Mouse (Mus musculus): ENCODE results near the gene Slc27a2.

Slc27a2 gene

DNA sequence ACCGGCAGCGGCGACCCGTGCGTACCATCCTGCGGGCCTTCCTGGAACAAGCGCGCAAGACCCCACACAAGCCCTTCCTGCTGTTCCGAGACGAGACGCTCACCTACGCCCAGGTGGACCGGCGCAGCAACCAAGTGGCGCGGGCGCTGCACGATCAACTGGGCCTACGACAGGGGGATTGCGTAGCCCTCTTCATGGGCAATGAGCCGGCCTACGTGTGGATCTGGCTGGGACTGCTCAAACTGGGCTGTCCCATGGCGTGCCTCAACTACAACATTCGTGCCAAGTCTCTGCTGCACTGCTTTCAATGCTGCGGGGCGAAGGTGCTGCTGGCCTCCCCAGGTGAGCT is 1.1 kb downstream of the Slc27a2 start:
- no peak for DNase-seq (ENCODE audit: low read depth, low spot score)

DNA sequence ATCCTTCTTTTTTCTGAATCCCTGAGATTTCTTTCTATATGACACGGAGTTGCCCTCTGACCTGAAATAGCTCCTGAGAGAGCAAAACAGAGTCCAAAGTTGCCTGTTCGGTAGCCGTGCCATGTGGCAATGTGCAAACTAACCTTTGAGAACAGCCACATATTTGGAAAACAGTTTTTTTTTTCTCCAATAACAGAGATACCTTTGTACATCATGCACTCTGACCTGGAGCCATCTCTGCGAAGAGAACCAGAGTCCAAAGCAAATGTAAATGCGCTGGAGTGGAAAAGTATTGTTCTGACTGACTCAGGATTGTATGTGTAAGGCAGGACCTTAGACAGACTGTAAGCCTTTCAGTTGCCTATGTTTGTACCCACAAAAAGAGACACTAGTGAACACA is 3.3 kb downstream of the Slc27a2 start:
- no peak for DNase-seq (ENCODE audit: low read depth, low spot score)

DNA sequence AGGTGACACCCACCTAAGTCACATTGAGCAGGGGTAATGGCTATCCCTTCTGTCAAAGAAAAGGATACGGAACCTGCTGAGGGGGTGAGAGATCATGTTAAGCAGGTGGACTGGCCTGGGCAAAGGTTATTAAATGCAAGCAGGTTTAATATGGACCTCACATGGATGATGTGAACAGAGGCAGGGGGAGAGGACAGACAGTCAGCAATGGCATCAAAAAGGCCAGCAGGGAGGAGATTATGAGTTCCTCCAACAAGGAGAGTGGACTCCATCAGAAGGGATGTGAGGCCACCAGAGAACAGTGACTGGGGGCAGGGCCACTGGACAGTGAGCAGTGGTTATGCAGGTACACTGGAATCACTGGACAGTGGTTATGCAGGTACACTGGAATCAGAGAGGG is 7.9 kb downstream of the Slc27a2 start:
- no peak for DNase-seq (ENCODE audit: low read depth, low spot score)

DNA sequence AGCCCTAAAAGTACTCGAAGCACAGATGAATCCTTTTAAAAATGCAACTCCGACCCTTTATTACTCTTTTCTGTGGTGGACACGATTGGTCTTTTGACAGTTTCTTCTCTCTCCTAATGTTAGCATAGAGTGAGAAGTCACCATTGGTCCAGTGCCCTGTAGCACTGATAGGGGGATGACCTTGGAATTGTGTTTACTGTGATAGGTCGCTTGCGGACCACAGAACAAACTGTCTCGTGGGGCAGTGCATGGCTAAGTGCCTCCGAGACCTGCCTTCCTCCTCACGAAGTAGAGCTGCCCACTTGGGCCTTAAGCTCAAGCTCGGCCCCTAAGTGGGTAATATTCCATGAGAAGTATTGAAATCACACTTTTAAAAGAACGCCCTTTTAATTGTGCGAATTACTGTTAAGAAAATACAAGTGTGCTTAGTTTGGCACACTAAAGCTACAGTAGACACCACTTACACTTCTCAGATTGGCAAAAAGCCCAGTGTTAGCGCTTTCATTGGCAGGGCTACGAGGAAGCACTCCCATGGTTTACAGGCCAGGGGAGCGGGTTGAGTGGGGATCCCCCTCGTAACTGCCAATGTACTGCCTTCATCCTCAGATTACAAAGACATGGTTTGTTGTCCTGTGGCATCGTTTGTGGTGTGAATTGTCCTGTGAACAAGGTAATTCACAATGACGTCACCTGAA is 11.4 kb downstream of the Slc27a2 start:
- no peak for DNase-seq (ENCODE audit: low read depth, low spot score)

DNA sequence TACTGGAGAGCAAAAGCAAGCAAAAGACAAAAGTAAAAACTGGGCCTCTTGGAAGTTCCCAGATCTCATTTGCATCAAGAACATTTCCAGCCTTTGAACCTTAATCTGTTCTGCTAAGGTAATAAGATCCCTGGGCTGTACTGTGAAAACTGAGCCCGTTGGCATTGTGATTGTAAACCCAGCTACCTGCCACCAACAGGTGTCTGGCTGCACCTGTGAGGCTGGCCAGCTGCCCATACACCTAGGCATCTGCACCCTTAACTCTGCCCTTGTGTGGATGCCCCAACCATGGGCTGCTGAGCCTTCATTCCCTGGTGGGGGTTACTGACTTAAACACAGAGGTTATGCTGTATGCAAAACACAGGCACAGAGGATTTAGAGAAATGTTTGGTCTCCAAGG is 20.0 kb downstream of the Slc27a2 start:
- DNase-seq (ENCODE audit: low read depth, low spot score), result no peak

DNA sequence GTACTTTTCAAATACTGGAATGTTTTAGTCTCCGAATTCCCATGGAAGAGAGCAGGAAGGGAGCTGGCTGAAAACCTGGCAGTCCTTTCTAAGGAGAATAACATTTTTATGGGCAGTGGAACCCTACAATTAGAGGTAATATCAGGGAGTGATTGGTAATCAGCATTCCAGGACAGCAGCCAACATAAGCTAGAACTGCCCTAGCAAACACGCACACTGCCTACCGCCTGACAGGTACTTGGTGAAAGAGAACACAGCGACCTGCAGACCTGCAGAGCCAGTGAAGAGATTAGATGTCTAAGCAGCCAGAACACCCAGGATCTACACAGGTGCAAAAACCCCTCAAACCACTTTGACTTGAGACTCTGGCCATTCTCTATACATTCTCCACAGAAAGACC is 20.5 kb downstream of the Slc27a2 start:
- DNase-seq (ENCODE audit: low read depth, low spot score), result no peak

DNA sequence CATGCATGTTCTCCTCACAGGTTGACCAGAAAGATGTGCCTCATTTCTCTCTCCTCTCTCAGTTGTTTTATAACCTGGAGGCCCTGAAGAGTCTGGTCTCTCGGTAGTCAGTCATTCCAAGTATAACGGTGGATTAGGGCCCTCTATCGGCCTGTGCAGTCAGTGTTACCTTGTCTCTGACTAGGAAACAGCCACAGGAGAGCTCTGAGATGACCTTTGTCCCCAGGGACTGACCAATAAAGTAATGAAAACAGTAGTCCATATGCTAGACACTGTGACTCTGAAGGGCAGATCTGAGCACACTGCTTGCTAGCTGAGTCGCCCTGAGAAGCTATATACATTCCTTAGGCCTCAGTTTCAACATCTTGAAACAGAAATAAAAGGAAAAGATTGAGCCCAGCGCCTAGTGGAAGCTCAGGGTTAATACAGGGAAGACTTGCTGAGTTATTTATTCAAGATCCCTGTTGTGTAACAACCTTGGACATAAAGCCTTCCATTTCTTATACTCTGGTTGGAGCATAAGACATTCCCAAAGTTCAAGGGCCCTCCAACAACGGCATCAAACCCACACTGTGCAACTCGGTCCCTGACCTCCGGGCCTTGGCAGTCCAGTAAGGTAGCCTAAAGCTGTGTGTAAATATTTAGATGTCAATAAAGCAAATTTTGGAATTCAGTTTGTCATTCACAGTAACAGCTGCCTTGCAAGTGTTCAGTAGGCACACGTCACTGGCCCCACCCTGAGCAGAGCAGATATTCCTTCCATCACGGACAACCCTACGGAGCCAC is 23.4 kb downstream of the Slc27a2 start:
- no peak for DNase-seq (ENCODE audit: low read depth, low spot score)

DNA sequence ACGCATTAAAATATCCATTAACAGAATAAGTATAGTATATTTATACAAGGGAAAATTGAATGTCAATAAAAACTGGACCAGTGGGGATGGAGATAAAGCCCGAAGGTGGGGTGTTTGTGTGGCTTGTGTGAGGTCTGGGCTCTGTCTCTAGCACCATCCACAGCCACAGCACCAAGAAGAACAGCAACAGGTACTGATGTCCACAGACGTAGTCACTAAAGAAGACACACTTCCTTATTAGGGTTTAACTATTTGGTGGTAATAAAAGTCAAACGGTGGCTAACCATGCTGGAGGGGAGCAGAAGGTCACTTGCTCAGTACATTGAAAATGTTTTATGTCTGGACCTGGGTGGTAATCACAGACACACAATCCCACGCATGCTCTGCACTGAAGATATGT is 25.2 kb downstream of the Slc27a2 start:
- no peak for DNase-seq (ENCODE audit: low read depth, low spot score)

DNA sequence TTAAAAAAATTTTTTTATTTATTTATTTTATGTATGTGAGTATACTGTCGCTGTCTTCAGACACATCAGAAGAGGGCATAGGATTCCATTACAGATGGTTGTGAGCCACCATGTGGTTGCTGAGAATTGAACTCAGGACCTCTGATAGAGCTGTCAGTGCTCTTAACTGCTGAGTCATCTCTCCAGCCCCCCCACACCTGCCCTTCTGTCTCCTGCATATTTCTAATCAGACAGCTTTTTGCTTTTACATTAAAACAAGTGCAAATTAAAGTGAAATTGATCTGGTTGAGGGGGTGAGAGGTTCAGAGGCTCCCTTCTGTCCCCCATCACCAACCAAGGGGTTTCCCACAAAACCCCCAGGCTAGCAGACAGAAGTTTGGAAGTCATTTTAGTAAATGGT is 27.1 kb downstream of the Slc27a2 start:
- no peak for DNase-seq (ENCODE audit: low read depth, low spot score)

DNA sequence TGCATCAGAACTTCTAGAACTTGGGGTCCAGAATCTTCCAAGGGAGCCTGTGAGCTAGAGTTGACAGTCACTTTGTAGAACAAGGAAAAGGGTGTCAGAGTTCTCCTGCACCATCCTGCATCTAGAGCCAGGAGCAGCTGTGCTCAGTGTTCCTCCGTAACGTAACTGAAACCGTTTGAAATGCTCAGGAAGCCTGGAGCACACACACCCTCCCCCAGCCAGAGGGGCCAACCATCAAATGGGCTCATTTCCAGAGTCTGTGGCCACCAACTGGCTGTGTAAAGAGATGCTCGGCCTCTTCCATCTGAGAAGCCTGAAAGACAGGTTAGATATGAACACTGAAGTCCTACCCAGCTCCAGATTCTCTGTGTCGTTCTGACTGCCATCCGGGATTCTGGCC is 31.8 kb downstream of the Slc27a2 start:
- DNase-seq (ENCODE audit: low read depth, low spot score), result no peak

DNA sequence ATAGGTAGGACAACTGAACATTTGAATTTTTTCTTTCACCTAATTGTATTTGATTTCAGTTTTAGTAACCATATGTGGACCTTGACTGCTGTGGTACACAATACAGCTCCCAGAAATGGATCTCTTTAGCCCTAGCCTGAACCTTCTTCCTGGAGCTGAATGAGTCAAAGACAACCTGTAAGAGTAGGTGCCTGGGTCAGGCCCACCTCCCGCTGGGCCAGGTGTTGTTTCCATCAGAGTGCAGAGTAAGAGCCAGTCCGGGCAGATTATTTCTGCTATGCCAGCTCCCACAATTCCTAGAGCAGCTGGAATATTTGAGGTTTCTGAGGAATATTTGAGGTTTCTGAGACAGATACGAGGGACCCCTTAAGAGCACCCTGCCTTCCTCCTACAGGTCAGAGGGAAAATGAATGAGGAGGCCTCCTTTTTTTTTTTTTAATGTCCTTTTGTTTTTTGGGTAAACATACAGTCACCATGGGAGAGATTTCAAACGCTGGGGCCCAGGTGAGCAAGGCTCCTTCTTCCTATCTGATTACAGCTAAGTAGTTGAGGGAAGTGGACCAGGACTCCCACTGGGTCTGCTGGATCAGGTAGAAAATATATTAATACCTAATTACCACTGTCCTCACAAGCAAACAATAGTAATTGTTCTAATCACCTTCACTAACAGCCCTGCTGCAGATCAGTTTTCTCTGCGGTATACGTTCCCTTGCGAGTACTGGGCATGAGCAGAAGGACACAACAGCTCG is 32.6 kb downstream of the Slc27a2 start:
- no peak for DNase-seq (ENCODE audit: low read depth, low spot score)

DNA sequence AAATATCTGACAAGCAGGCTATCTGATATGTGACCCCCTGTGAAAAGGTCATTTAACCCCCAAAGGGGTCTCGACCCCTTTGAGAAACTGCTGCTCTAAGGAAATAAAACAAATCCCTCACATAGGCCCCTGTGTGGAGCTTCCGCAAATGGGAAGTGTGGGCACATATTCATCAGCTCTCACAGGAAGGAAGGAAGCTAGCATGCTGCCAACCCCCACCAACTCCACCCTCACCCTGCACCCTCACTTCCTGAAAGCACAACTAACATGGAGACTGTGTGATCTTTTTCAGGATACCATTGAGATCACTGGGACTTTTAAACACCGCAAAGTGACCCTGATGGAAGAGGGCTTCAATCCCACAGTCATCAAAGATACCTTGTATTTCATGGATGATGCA is 35.3 kb downstream of the Slc27a2 start:
- DNase-seq (ENCODE audit: low read depth, low spot score), result no peak

DNA sequence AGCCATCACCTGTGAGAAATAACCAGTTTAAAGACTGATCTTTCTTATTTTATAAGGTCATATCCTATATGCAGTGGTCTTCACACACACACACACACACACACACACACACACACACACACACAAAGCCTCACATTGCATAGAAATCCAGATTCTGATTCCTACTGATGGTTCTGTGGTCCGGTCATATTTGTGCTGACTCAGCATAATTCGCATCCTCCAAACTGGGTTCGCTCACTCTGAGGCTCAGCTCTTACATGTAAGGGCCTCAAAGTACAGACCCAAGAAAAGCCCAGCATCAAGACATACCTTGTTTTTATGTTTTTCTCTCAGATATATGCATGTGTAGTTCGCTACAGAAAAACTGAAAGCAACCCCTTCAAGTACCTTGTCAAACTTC is 39.1 kb downstream of the Slc27a2 start:
- DNase-seq (ENCODE audit: low read depth, low spot score), result no peak

DNA sequence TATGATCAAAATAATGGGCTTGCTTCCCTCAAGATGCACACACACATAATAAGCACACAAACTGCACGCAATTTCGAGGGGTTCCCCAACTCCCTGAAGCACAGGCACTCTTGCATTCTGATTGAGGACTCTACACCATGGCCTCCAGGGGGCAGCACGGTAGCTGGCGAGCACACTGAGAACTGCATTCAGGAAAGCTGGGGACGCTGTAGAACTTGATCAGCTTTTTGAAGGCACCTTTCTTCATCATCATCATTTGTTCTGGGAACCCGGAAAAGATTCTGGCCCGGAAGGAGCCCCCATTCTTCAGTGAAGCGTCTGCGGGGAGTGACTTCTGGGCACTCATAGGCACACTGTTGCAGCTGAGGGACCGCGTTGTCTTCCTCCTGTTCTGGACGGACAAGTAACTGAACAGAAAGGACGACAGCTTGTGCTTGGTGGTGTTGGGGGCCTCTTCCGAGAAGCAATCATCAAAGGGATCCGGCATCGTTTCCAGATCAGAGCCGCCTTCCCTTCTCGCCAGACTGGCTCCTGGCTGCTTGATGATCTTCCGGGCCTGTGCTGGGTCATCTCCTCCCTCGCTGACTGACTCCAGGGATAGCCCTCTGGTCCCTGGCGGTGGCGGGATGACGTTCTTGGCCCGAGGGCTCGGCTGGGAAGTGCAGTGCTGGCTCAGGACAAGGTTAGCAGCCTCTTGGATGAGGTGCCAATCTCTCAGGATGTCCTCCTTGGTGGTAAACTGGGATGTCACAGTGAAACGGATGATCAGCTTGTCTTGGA is 41.8 kb downstream of the Slc27a2 start:
- DNase-seq (ENCODE audit: low read depth, low spot score), result peak; percentile 51

DNA sequence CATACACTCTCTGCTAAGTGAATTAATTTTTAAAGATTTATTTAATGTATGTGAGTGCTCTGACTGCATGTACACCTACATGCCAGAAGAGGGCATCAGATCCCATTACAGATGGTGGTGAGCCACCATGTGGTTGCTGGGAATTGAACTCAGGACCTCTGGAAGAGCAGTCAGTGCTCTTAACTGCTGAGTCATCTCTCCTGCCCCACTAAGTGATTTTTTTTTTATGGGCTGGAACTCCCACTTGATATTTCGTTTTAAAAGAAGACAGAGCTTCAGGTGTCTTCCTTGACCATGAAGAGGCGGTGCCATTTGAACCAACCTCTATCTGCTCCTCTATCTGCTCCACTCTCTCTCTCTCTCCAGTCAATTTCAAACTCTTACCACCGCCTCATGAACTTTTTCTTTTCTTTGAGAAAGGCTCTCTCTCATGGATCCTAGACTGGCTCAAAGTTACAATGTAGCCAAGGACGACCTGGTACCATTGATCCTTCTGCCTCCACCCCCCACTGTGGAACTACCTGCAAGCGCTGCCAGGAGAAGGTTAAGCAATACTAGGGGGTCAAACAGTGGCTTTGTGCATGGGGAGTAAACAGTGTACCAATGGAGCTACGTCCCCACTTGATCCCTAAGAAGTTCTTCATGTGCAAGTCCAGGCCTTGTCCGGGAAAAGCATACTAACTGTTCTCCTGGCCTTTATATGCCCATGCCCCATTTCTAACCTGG is 44.3 kb downstream of the Slc27a2 start:
- DNase-seq (ENCODE audit: low read depth, low spot score), result no peak

DNA sequence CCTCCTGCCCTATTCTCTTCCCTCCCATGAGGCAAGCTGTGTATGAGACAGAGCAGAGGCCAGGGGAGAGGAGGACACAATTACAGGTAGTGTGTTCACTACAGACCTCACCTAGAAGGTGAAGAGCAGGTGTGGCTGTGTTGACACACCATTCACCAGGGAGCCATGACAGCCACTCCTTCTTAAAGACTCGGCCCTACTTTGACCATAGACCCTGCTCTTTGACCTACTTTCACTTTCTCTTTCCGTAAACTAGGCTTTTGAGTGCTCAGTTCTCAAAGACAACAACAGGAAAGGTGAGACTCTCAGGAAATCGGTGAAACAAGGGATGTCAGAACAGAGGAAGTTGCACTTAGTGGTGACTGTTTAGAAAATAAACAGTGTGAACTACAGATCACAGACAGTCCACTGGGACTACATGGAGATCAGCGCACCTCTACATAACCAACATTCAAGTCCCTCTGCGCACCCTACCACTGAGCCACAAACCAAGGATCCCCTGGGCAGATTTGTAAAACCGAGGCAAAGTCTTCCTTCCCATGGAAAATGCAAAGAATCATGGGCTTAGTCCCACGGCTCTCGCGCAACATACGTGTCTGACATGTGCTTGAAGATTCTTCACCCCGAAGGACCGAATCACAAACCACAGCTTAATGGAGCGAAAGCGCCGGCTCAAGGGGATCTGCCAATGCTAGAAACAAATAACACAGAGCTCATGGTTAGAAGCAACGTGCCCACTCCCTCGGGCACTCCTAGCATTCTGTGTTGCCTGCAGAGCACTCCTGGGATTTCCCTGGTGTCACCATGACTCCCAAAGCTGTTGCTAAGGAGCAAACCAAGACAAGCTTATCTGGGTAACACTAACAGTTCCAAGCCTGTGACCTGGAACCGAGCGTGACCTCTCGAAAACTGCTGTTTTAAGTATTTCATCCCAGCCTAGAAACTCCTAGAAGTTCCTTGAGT is 45.4 kb downstream of the Slc27a2 start:
- no peak for DNase-seq (ENCODE audit: low read depth, low spot score)

DNA sequence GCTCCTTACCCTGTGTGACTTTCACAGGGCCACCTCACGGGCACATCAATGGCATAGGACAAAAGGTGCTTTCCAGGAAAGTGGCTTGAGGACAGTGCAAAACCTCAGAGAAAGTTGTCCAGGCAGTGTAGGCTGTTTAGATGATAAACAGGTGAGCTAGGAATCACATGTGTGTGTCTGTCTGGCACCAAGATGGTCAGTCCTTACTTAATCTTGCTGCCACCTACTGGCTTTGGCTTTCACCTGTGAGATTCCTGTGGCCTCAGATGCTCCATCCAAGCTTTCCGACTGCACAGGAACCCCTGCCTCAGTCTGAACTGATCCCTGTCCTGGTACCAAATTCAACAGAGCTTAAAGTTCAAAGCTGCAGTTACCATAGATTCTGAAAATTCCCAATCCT is 46.2 kb downstream of the Slc27a2 start:
- no peak for DNase-seq (ENCODE audit: low read depth, low spot score)

DNA sequence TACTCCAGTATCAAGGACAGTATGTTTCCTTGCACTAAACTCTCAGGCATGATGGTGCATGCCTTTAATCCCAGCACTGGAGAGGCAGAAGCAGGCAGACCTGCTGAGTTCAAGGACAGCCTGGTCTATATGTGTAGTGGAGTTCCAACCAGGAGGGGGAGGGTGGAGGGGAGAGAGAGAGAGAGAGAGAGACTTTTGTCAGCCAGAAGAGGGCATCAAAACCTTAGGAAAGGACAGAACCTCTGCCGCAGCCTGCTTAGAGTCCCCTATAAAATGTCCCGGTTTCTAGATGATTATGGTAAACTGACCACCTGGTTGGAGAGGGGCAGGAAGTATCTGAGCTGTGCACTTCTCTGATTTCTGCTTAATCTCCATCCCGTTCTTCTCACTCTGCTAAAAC is 46.8 kb downstream of the Slc27a2 start:
- peak; percentile 38 for DNase-seq (ENCODE audit: low read depth, low spot score)

DNA sequence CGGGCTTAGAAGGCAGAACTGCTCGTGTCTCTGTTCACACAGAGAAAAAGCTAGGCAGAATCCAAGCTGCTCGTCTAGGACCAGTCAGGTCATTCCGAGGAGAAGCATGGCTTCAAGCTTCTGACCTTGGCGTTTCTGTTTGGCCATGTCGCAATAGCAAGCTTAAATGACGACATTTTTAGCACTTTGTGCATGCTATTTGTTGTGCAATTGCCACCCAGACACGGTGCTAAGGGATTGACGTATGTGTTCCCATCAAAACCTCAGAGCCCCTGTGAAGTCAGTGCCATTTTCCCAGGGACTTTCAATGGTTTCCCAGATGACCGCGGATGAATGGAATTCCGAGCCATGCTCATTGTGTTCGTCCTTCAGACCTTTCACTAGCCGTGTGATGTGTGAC is 48.3 kb downstream of the Slc27a2 start:
- no peak for DNase-seq (ENCODE audit: low read depth, low spot score)

DNA sequence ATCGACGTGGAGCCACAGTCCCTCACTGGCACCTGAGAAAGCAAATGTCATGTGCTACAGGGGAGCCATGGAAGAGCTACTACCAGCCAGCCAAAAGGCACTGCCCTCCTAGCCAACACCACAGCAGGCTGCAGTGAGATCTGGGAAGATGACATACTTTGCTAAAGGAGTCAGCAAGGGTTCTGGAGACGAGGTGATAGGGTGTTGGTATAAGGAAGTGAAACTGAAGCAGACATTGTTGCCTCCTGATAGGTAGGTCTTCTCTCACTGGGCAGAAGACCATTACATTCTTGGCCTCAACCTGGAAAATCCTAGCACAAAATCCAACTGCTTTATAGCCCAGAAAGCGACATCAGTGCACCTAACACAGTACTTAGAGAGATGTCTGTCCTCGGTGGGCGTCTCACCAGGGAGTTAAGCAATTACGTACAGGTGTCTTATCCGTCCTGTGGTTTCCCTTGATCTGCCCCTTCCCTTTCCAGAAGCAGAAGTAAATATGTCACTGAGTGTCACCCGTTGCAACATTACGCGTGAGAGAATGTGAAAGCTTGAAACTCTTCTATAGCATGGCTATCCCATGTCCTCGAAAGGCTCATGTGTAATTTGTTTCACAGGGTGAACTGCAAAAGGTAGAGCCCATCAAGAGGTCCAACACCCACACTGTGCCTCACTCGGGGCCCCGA is 49.9 kb downstream of the Slc27a2 start:
- DNase-seq (ENCODE audit: low read depth, low spot score), result no peak

Measured in 3T3-L1 (cell line).